Mouse (Mus musculus) CH12.LX (cell line): Measurements from ENCODE around the gene Dmd. TPM values are rescaled to one million over a fixed set of nuclear protein-coding genes. Genes with fewer than 3 reads are reported as not detected.

Experiments
- DNase-seq: peaks from one replicate; pipeline ENCODE4 v3.0.0-alpha.2; 2013; ENCODE audit errors: extremely low read depth
- H3K27ac ChIP-seq: 2 replicates; pipeline ENCODE4 v1.5.1; 2012; ENCODE audit warnings: low read depth, mild to moderate bottlenecking, control low read depth, moderate library complexity; ENCODE audit not compliant: insufficient read depth
- H3K27me3 ChIP-seq: replicated peaks from 2 replicates; pipeline ENCODE3; 2012; ENCODE audit warnings: inconsistent platforms
- H3K36me3 ChIP-seq, 2 experiments: replicated peaks in 1 of 2; 2 replicates each; pipeline versions ENCODE3 to v1.6.1; 2012; ENCODE audit warnings: inconsistent platforms in 1 of 2, low read length in 1 of 2, mild to moderate bottlenecking in 1 of 2, mixed read lengths in 1 of 2, moderate library complexity in 1 of 2; ENCODE audit not compliant: control insufficient read depth in 1 of 2, insufficient read depth in 1 of 2
- H3K4me1 ChIP-seq, 2 experiments: 2 replicates each; pipeline ENCODE4 v1.6.1; 2012; ENCODE audit warnings: inconsistent platforms in 1 of 2, moderate library complexity in 1 of 2; ENCODE audit not compliant: insufficient read depth in 2 of 2, control insufficient read depth in 1 of 2
- H3K4me2 ChIP-seq: 2 replicates; pipeline ENCODE4 v1.6.1; 2012; ENCODE audit warnings: low read depth, mild to moderate bottlenecking, control low read depth; ENCODE audit not compliant: poor library complexity, insufficient read depth, severe bottlenecking
- H3K4me3 ChIP-seq, 3 experiments: fragments of 150-350 bp in 1 of 3; sonication (generic) in 1 of 3; replicated peaks in 1 of 3; 2 replicates each; pipeline versions ENCODE3 to v1.5.1; 2011 to 2012; ENCODE audit warnings: low read depth in 2 of 3, low read length in 2 of 3, mild to moderate bottlenecking in 2 of 3, moderate library complexity in 2 of 3, control low read depth in 1 of 3, improper control_type of control experiment in 1 of 3, inconsistent platforms in 1 of 3, mixed read lengths in 1 of 3; ENCODE audit not compliant: poor library complexity in 1 of 3
- H3K79me2 ChIP-seq: replicated peaks from 2 replicates; pipeline ENCODE4 v1.6.1; 2012; ENCODE audit warnings: mild to moderate bottlenecking, moderate library complexity; ENCODE audit not compliant: control insufficient read depth, poor library complexity, insufficient read depth, severe bottlenecking; ENCODE audit errors: extremely low read depth
- H3K9ac ChIP-seq: 2 replicates; pipeline ENCODE4 v1.6.1; 2012; ENCODE audit warnings: low read depth, mild to moderate bottlenecking, control low read depth, moderate library complexity; ENCODE audit not compliant: insufficient read depth
- H3K9me3 ChIP-seq: replicated peaks from 2 replicates; pipeline ENCODE3; 2012; ENCODE audit warnings: low read length, inconsistent platforms, mixed read lengths
- CHD1 ChIP-seq: IDR thresholded peaks from 2 replicates; pipeline ENCODE4 v1.6.1; 2012; ENCODE audit warnings: low read depth, low read length, improper control_type of control experiment, inconsistent platforms
- CHD2 ChIP-seq: IDR thresholded peaks from 2 replicates; pipeline ENCODE4 v1.6.1; 2011; ENCODE audit warnings: low read length, improper control_type of control experiment
- CTCF ChIP-seq, 2 experiments: IDR thresholded peaks in 1 of 2; conservative IDR thresholded peaks in 1 of 2; 2 replicates each; pipeline ENCODE4 v1.5.1; 2011 to 2012; ENCODE audit warnings: low read depth in 2 of 2, low read length in 2 of 2, improper control_type of control experiment in 1 of 2, inconsistent platforms in 1 of 2, mild to moderate bottlenecking in 1 of 2, moderate library complexity in 1 of 2
- ETS1 ChIP-seq: conservative IDR thresholded peaks from 2 replicates; pipeline ENCODE4 v1.6.1; 2012; ENCODE audit warnings: low read depth, mild to moderate bottlenecking, inconsistent platforms, low read length, improper control_type of control experiment, moderate library complexity
- HCFC1 ChIP-seq: IDR thresholded peaks from 2 replicates; pipeline ENCODE4 v1.6.1; 2012; ENCODE audit warnings: low read depth, mild to moderate bottlenecking, inconsistent platforms, low read length, improper control_type of control experiment
- JUN ChIP-seq: IDR thresholded peaks from 2 replicates; pipeline ENCODE4 v1.6.1; 2011; ENCODE audit warnings: low read depth, mild to moderate bottlenecking, low read length, improper control_type of control experiment, moderate library complexity; ENCODE audit not compliant: insufficient read depth
- JUND ChIP-seq: conservative IDR thresholded peaks from 2 replicates; pipeline ENCODE4 v1.6.1; 2011; ENCODE audit warnings: low read depth, low read length, improper control_type of control experiment
- KAT2A ChIP-seq: IDR thresholded peaks from 2 replicates; pipeline ENCODE4 v1.6.1; 2012; ENCODE audit warnings: low read length, improper control_type of control experiment, inconsistent platforms; ENCODE audit not compliant: insufficient replicate concordance
- MAFK ChIP-seq: IDR thresholded peaks from 2 replicates; pipeline ENCODE4 v1.6.1; 2011; ENCODE audit warnings: low read length, improper control_type of control experiment; ENCODE audit not compliant: insufficient replicate concordance
- MAX ChIP-seq: IDR thresholded peaks from 2 replicates; pipeline ENCODE4 v1.6.1; 2011; ENCODE audit warnings: low read length, improper control_type of control experiment
- MAZ ChIP-seq: IDR thresholded peaks from 2 replicates; pipeline ENCODE4 v1.6.1; 2012; ENCODE audit warnings: low read depth, mild to moderate bottlenecking, inconsistent platforms, low read length, improper control_type of control experiment, moderate library complexity
- MEF2A ChIP-seq: IDR thresholded peaks from 2 replicates; pipeline ENCODE4 v1.6.1; 2014; ENCODE audit warnings: low read depth, mild to moderate bottlenecking, inconsistent platforms, low read length, improper control_type of control experiment, borderline replicate concordance
- MXI1 ChIP-seq: IDR thresholded peaks from 2 replicates; pipeline ENCODE4 v1.6.1; 2011; ENCODE audit warnings: mild to moderate bottlenecking, low read depth, low read length, improper control_type of control experiment
- MYC ChIP-seq: IDR thresholded peaks from 2 replicates; pipeline ENCODE4 v1.6.1; 2011; ENCODE audit warnings: low read depth, mild to moderate bottlenecking, improper control_type of control experiment, low read length
- USF2 ChIP-seq: conservative IDR thresholded peaks from 2 replicates; pipeline ENCODE4 v1.6.1; 2011; ENCODE audit warnings: low read depth, low read length, improper control_type of control experiment
- dilution Hi-C: fragments of 300-500 bp; cut with MboI; formaldehyde crosslinking; loops from 2 replicates; pipeline ENCODE4 v1.14.3; 2020; ENCODE audit warnings: low sequenced_read_pairs; ENCODE audit not compliant: extremely low pct_unique_long_range_greater_than_20kb, extremely low pct_ligation_motif_present
- in situ Hi-C: fragments of 300-500 bp; cut with MboI; formaldehyde crosslinking; loops from 3 replicates; pipeline ENCODE4 v1.14.3; 2019; ENCODE audit warnings: low sequenced_read_pairs, low pct_ligation_motif_present, low pct_unique_long_range_greater_than_20kb, mixed read lengths
- polyA plus RNA-seq: library from polyadenylated mRNA; unstranded; fragments of >175 nt; gene quantifications from 2 replicates; pipeline ENCODE4 v1.2.1, GENCODE M21; 2012; ENCODE audit warnings: low read depth; ENCODE audit not compliant: insufficient read length
- total RNA-seq, 2 experiments: library from RNA; depleted of rRNA; stranded (reverse); fragments of 300-350 nt in 1 of 2; fragments of >200 nt in 1 of 2; gene quantifications; 2 replicates each; pipeline ENCODE4 v1.2.3; 2012 to 2014

Gene Dmd
- total and polyA plus RNA-seq, 3 experiments, result 0.81 to 2.7 (median 2.1) TPM

GRCm38 (mm10) chrX:84241297-84241859 is 1292.7 kb downstream of the Dmd start:
- no peaks in the 10 kb centered on the region for H3K4me1 ChIP-seq

GRCm38 (mm10) chrX:84330593-84330992 is 1381.9 kb downstream of the Dmd start:
- Histone ChIP-seq H3K4me2 (no peak overlapping the region), H3K27me3 (no peaks in the 10 kb centered on the region), H3K9ac (no peak overlapping the region), H3K4me3 (no peak overlapping the region), H3K9me3 (no peaks in the 10 kb centered on the region), H3K79me2 (no peaks in the 10 kb centered on the region), H3K4me1 (no peaks in the 10 kb centered on the region), H3K27ac (no peak overlapping the region), H3K36me3 (no peaks in the 10 kb centered on the region)
- in situ Hi-C loops, result no loop called here
- no peak for DNase-seq
- TF ChIP-seq CTCF (conservative IDR thresholded peaks at IDR 0.05 in 1 of 2, IDR thresholded peaks at IDR 0.05 in 1 of 2; ENCODE audit: low read depth in 2 of 2, low read length in 2 of 2) (no peak), JUN (no peak), CHD2 (no peak), MYC (no peak), HCFC1 (no peak), KAT2A (no peak)
- dilution Hi-C loops, result no loop called here

More at GRCm38 (mm10) chrX:84241297-84241859, 1292.7 kb downstream of the Dmd start:
- no peaks in the 10 kb centered on the region for H3K27me3 ChIP-seq
- H3K36me3 ChIP-seq, result no peaks in the 10 kb centered on the region
- no peak for DNase-seq
- in situ Hi-C loops (no loop called here), dilution Hi-C loops (no loop called here)
- H3K4me3 ChIP-seq, result no peak overlapping the region
- no peak overlapping the region for H3K27ac ChIP-seq
- TF ChIP-seq USF2 (no peak), MAX (no peak), MXI1 (no peak), MAFK (no peak), MEF2A (no peak)
- TF ChIP-seq, all 38 proteins: peak for 0
- no peak overlapping the region for H3K4me2 ChIP-seq
- no peaks in the 10 kb centered on the region for H3K9me3 ChIP-seq
- H3K9ac ChIP-seq, result no peak overlapping the region
- H3K79me2 ChIP-seq, result no peaks in the 10 kb centered on the region

- no peaks in the 10 kb centered on the region for H3K4me1 ChIP-seq
- H3K9ac ChIP-seq, result no peak overlapping the region
- no peak overlapping the region for H3K4me3 ChIP-seq
- no peaks in the 10 kb centered on the region for H3K27me3 ChIP-seq
- no peak for DNase-seq
- no peaks in the 10 kb centered on the region for H3K9me3 ChIP-seq
- in situ Hi-C loops, result no loop called here
- no peaks in the 10 kb centered on the region for H3K79me2 ChIP-seq
- H3K27ac ChIP-seq, result no peak overlapping the region
- no peaks in the 10 kb centered on the region for H3K36me3 ChIP-seq
- H3K4me2 ChIP-seq, result no peak overlapping the region
- TF ChIP-seq JUND (no peak), ETS1 (no peak), MAZ (no peak), MAFK (no peak), CHD1 (no peak), MAX (no peak)
- TF ChIP-seq, all 38 proteins: peak for 0
- dilution Hi-C loops, result no loop called here
Observed at GRCm38 (mm10) chrX:84332177-84332576, 1383.5 kb downstream of the Dmd start.
